Mouse (Mus musculus) cortical plate, adult 2 months (tissue): ENCODE results near the gene 1700003E16Rik. TPM values are rescaled to one million over a fixed set of nuclear protein-coding genes. Genes with fewer than 3 reads are reported as not detected.

Experiments used
- H3K27ac ChIP-seq: fragments of 200-500 bp; 2 replicates; pipeline ENCODE4 v1.5.1; 2012; ENCODE audit warnings: low read length, control low read depth, inconsistent platforms; ENCODE audit not compliant: insufficient read depth
- H3K4me1 ChIP-seq: fragments of 200-500 bp; 2 replicates; pipeline ENCODE4 v1.6.1; 2011; ENCODE audit warnings: low read length; ENCODE audit not compliant: control insufficient read depth, insufficient read depth
- H3K4me3 ChIP-seq: fragments of 200-500 bp; 2 replicates; pipeline ENCODE4 v1.5.1; 2011; ENCODE audit warnings: mild to moderate bottlenecking, low read length, control low read depth; ENCODE audit not compliant: insufficient read depth
- CTCF ChIP-seq: fragments of 200-500 bp; IDR thresholded peaks from 2 replicates; pipeline ENCODE4 v1.5.1; 2011; ENCODE audit warnings: mild to moderate bottlenecking, control low read depth, low read length; ENCODE audit not compliant: insufficient read depth; ENCODE audit errors: extremely low read depth
- POLR2A ChIP-seq: fragments of 200-500 bp; IDR thresholded peaks from 2 replicates; pipeline ENCODE4 v1.6.1; 2011; ENCODE audit warnings: mild to moderate bottlenecking, low read length, control low read depth; ENCODE audit not compliant: insufficient read depth; ENCODE audit errors: extremely low read depth
- polyA plus RNA-seq: library from polyadenylated mRNA; depleted of rRNA; stranded (reverse); fragments of >200 nt; gene quantifications from 2 replicates; pipeline ENCODE4 v1.2.3, GENCODE M21; 2012; rRNA removed

The 1700003E16Rik gene
- 29.7 and 31.4 TPM in 2 replicates for polyA plus RNA-seq

DNA sequence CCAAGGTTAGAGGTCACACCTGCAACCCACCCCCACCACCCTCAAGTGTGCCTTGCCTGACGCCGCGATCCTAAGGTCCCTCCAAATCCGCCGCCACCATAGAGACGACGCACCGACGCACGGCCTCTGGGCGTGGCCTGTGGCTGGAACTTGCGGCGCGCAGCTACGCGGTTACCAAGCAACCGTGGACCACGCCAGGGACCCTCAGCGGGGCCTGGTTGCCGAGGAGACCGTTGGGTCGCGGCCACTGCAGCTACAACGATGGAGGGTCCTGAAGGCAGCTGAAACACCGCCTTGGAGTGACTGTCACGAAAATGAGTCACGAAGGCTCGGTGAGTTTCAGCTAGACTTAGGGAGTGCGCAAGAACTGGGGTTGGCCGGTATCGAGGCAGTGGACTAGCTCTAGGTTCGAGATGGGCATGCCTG, at the start of gene 1700003E16Rik, which contains the start of gene Wdr54:
1700003E16Rik (plus strand) TSS at position 146 of the 426 bp plus-strand sequence.
Wdr54 (minus strand) TSS at position 139 of the 426 bp plus-strand sequence.
- peaks cover 2% of the 10 kb centered on the region for H3K4me1 ChIP-seq
- H3K4me3 ChIP-seq, result peak within 1 kb of the TSS; percentile 97
- H3K27ac ChIP-seq, result no peak within 1 kb of the TSS
- TF ChIP-seq POLR2A (peak; percentile 52; the same call in 1 of the 2 replicates), CTCF (no peak)

DNA sequence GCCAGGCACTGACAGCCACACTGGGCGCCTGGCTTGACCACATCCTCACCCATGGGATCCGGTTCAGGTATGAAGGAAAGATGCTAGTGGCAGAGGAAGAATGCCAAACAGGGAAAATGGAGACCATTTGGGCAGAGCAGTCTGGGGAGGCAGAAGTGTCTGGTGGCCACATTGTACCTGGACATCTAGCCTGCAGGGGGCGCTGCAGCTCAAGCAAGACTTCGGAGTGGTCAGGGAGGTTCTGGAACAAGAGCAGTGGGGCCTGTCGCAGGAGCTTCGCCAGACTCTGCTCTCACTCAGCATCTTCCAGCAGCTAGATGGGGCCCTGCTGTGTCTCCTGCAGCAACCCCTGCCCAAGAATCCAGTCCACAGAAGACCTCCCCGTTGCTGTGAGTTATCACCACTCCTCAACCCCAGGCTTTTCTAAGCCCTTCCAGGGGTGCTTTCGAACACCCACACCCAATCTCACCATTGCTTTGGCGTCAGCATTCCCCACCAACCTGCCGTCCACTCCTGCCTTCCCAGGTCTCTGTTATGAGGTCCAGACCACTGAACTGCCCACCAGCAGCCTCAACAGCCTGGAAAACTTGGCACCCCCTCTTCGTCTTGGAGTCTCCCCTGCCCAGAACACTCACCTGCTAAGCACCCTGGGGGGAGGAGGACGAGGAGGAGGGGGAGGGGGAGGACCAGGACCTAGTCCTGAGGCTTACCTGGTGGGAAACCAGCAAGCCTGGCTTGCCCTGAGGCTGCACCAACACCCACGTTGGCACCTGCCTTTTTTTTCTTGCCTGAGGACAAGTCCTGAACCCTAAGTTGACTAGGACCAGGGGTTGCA, 48.4 kb upstream of the 1700003E16Rik start:
- H3K27ac ChIP-seq, result no peak overlapping the region
- TF ChIP-seq CTCF, result peak; percentile 66
- no peak for TF ChIP-seq POLR2A
- H3K4me3 ChIP-seq, result no peak overlapping the region; the same call in 1 of the 2 replicates
- H3K4me1 ChIP-seq, result peaks cover 5% of the 10 kb centered on the region

DNA sequence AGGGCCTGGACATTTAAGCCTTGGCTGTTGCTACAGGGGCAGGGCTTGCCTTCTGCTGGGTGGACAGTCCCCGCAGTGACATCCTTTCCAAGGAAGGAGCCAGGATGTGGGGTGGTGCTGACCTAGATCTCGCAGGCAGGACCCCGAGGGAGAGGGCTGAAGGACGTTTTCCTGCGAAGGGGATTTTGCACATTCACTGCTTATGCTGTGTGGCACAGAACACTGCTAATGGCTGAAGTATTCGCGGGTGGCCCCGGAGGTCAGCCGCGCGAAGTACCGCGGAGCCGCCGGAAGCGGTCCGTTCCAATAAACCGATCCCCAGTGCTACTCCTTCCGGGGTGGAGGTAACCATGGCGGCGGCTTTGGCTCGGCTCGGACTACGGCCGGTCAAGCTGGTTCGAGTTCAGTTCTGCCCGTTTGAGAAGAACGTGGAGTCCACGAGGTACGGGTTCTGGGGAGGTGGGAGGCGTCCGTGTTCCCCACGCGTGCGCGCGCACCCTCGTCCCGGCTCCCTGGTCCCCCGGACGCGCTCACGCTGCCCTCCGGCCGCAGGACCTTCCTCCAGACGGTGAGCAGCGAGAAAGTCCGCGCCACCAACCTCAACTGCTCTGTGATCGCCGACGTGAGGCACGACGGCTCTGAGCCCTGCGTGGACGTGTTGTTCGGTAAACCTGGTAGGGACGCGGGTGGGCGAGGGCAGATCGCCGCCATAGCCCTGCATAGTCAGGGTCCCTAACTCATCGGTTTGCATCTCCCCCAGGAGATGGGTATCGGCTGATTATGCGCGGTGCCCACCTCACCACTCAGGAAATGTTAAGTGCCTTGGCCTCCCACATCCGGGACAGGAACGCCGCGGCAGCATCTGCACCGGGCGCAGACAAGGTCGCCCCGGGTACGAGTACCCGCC, 47.2 kb upstream of the 1700003E16Rik start, which contains the start of gene Mrpl53:
Mrpl53 (plus strand) TSS at position 279 of the 907 bp plus-strand sequence.
- Histone ChIP-seq H3K27ac (peak within 1 kb of the TSS; percentile 84), H3K4me3 (peak within 1 kb of the TSS; percentile 98), H3K4me1 (peaks cover 5% of the 10 kb centered on the region)
- TF ChIP-seq POLR2A, result peak; percentile 88
- no peak for TF ChIP-seq CTCF

DNA sequence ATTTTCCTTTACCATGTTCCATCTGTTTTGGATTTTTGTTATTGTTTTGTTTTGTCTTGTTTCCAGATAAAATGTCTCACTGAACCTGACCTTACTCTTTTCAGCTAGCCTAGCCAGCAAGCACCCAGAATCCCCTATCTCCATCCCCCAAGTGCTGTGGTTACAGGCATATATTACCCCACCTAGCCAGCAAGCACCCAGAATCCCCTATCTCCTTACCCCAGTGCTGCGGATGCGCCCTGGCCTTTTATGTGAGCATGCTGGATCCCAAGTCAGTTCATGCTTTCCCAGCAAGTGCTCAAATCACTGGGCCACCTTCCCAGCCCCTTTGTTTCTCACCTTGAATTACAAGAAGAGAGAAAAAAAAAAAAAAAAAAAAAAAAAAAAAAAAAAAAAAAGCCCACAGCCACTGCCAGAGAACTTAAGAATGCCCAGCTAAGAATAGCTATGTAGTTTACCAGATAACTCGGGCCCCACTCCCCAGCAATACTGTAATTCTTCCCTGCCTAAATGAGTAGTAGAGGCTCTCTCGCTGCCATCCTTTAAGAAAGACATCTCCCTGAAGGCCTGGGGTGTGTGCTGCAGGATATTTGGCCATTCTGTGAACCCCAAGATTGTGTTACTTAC, 44.6 kb upstream of the 1700003E16Rik start:
- TF ChIP-seq CTCF, result no peak
- TF ChIP-seq POLR2A, result no peak
- no peak overlapping the region for H3K27ac ChIP-seq
- no peak overlapping the region for H3K4me3 ChIP-seq
- peaks cover 3% of the 10 kb centered on the region; the same call in 1 of the 2 replicates for H3K4me1 ChIP-seq

DNA sequence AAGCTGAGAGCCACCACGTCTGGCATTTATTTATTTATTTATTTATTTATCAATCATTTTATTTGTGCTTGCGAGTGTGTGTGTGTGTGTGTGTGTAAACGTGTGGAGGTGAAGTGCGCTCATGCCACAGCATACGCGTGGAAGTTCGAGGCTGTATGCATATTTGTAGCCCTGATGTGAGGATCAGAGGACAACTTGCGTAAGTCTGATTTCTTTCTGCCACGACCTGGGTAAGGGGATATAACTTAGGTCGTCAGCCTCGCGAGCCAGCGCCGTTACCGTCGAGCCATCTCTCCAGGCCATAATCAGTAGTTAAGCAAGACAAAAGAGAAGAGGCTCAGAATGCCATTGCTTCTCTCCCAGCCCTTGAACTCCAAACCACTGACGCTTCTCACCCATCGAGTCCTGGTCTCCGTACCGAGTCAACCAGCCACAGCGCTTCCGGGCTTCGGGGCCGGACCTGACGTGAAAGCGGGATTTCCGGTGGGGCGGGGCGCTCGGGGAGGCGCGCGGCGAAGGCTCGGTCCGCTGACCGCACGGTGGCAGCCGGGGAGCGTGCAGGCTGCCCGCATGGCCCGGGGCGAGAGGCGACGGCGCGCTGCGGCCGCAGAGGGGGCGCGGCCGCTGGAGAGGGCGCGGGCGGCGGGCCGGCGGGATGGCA, 41.1 kb upstream of the 1700003E16Rik start, which contains the start of gene Mogs:
Mogs (plus strand) TSS at position 486 of the 661 bp plus-strand sequence.
- H3K4me1 ChIP-seq, result no peaks in the 10 kb centered on the region
- peak; percentile 95 for TF ChIP-seq POLR2A
- no peak for TF ChIP-seq CTCF

DNA sequence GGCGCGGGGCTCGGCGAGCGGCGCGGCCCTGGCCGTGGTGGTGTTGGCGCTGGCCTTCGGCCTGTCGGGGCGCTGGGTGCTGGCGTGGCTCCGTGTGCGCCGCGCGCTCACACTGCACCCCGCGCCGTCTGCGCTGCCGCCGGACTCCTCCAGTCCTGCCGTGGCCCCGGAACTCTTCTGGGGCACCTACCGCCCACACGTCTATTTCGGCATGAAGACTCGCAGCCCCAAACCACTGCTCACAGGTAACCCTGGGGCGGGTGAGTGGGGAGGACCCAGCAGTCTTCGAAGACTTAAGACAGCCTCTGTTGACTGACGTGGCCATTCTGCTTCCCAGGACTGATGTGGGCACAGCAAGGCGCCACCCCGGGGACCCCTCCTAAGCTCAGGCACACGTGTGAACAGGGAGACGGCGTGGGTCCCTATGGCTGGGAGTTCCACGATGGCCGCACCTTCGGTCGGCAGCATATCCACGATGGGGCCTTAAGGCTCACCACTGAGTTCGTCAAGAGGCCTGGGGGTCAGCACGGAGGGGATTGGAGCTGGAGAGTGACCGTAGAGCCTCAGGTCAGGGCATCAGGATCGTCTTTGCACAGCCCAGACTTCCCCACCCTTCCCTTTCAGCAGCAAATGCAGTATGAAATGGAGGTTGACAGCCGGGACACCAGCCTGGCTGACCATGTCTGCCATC, 40.4 kb upstream of the 1700003E16Rik start:
- Histone ChIP-seq H3K27ac (no peak overlapping the region), H3K4me1 (no peaks in the 10 kb centered on the region), H3K4me3 (peak overlapping the region; percentile 64)
- TF ChIP-seq CTCF, result no peak
- no peak for TF ChIP-seq POLR2A

More for the DNA sequence above, 41.1 kb upstream of the 1700003E16Rik start, which contains the start of gene Mogs:
- Histone ChIP-seq H3K4me3 (peak within 1 kb of the TSS; percentile 64), H3K27ac (peak within 1 kb of the TSS; percentile 19; the same call in 1 of the 2 replicates)

DNA sequence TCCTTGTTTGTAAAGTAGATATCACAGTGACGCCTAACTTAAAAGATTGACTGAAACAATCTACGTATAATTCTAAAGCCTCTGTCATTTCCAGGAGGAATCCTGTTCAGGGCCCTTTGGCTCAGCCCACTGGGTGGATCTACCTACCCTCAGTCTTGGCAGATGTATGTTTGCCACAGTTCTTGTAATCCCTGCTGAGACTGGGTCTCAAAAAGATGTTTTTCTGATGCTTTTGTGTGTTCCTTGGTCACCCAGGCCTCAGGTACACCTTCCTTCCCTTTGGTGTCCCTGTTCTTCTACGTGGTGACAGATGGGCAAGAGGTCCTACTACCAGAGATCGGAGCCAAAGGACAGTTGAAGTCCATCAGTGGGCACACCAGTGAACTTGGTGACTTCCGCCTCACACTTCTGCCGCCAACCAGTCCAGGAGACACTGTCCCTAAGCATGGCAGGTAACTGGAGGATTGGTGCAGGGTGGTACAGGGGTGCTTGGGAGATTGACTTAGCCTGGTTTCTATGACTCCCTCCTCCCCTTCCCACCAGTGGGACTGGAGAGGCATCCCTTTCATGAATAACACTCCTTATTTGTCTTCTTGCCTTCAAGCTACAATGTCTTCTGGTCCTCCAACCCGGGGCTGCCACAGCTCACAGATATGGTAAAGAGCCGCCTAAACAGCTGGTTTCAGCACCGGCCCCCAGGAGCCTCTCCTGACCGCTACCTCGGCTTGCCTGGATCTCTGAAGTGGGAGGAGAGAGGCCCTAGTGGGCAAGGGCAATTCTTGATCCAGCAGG, 39.6 kb upstream of the 1700003E16Rik start:
- TF ChIP-seq CTCF, result no peak
- no peak for TF ChIP-seq POLR2A
- Histone ChIP-seq H3K27ac (no peak overlapping the region), H3K4me1 (no peaks in the 10 kb centered on the region), H3K4me3 (peak overlapping the region; percentile 64)

DNA sequence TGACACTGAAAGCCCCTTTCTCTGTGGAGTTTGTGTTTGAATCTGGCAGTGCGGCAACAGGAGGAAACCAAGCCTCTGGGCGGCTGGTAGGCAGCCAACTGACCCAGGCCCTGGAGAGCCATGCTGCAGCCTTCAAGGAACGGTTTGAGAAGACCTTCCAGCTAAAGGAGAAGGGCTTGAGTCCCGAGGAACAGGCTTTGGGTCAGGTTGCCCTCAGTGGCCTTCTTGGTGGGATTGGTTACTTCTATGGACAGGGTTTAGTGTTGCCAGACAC, 39.1 kb upstream of the 1700003E16Rik start:
- TF ChIP-seq POLR2A (no peak), CTCF (no peak)
- Histone ChIP-seq H3K4me3 (no peak overlapping the region), H3K4me1 (no peaks in the 10 kb centered on the region), H3K27ac (no peak overlapping the region)
